Mouse (Mus musculus): Measurements from ENCODE around the gene Pank2.

DNA sequence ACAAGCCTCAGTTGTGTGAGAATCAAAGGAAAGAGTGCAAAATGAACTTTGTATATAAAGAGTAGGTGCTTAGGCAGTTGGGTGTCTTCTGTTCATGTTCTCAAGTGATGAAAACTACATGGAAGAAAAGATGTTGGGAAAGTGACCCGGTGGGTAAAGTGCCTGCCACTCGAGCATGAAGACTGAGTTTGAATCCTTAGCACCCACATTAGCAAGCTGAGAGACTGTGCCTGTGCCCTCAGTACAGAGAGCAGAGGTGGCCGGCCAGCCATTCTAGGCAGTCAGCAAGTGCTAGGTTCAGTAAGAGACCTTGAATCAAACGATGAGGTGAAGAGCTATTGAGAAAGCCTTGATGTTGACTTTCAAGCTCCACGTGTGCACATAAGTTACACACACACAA, 14.4 kb downstream of the Pank2 start:
- TF ChIP-seq CTCF (IDR thresholded peaks at IDR 0.05) (no peak), EP300 (IDR thresholded peaks at IDR 0.05) (no peak)
